Mouse (Mus musculus): ENCODE results near the gene Mboat7. TPM values are rescaled to one million over a fixed set of nuclear protein-coding genes. Genes with fewer than 3 reads are reported as not detected.
A peak's percentile ranks its signal among the peaks of the same experiment; 100 is the strongest.
"Not testable (repeated sequence)": the region's sequence is repeated elsewhere in the genome, so short reads cannot be mapped to it uniquely, and the experiment has no call there.

Gene Mboat7
- polyA plus RNA-seq (2012; fragmentation: generic; extraction: Trizol) = 29.9 TPM

DNA sequence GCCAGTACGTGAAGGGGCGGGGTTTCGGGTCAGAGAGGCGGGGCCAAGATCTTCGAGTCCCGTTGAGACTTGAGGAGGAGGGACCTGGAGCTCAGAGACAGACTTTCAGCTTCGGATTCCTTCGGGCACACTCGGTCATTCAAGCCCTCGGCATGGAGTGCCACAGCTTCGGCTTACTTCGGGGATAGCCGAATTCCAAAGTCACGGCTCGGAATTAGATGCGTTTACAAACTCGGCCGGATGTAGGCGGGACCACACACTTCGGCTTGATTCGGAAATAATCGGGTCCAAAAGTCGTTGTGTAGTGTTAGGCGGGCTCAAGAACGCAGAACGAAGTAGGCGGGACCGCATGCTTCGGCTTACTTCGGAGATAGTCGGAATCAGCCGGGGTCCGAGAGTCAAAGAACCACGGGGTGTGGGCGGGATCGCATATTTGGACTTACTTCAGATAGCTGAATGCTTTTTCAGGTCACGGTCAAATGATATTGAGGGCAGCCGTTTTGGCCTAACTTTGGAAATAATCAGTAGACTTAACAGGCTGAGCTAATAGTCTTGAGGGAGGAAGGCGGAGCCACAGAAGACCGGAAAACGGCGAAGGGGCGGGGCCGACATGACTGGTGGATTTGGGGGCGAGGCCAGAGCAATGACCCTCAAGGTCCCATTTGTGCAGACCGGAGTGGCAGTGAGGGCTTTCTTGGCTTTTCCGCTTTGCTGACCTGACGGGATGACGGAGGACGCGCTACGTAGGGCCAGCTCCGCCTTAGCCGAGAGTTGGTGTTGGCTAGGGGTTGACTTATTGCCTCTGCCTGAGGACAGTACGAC lies at the start of gene Mboat7:
Gene Mboat7, minus strand, starts transcription at position 537 of the 822 bp plus-strand sequence.
- Histone ChIP-seq H3K27me3 (ENCODE audit: control insufficient read depth, insufficient read depth, insufficient read length) (no peaks in the 10 kb centered on the region), H3K79me2 (ENCODE audit: control insufficient read depth, insufficient read depth) (peaks cover 16% of the 10 kb centered on the region), H3ac (ENCODE audit: control insufficient read depth, insufficient read length) (peak within 1 kb of the TSS; percentile 70), H3K36me3 (ENCODE audit: control insufficient read depth, insufficient read depth) (no peaks in the 10 kb centered on the region), H3K4me2 (ENCODE audit: low read depth) (peak within 1 kb of the TSS; percentile 87), H3K4me3 (peak within 1 kb of the TSS; percentile 56)
- no peak for TF ChIP-seq REST (IDR thresholded peaks at IDR 0.05; ENCODE audit: insufficient read depth, insufficient read length)
- TF ChIP-seq TCF12 (IDR thresholded peaks at IDR 0.05; ENCODE audit: insufficient read depth, poor library complexity, severe bottlenecking) = no peak
- TF ChIP-seq SRF (IDR thresholded peaks at IDR 0.05; ENCODE audit: control insufficient read depth, insufficient read length, low read depth) = no peak
- no peak for TF ChIP-seq USF1 (IDR thresholded peaks at IDR 0.05; ENCODE audit: low read depth)
- peak; percentile 72 for TF ChIP-seq POLR2A (IDR thresholded peaks at IDR 0.05; ENCODE audit: insufficient read length, low read depth)
- no peak for TF ChIP-seq TCF3 (IDR thresholded peaks at IDR 0.05; ENCODE audit: insufficient read length, low read depth)
- TF ChIP-seq E2F4 (IDR thresholded peaks at IDR 0.05; ENCODE audit: insufficient read depth) = peak; percentile 31
- TF ChIP-seq MYOD1 (IDR thresholded peaks at IDR 0.05; ENCODE audit: control insufficient read depth in 1 of 3, insufficient read length in 2 of 3, low read depth in 2 of 3) = no peak
- no peak for TF ChIP-seq CEBPB (IDR thresholded peaks at IDR 0.05; ENCODE audit: insufficient read depth, poor library complexity, severe bottlenecking)
- no peak for TF ChIP-seq MAX (IDR thresholded peaks at IDR 0.05; ENCODE audit: low read depth)
- no peak for TF ChIP-seq MYOG (IDR thresholded peaks at IDR 0.05; ENCODE audit: control insufficient read depth in 1 of 3, insufficient read depth in 1 of 3, insufficient read length in 2 of 3, low read depth in 2 of 3)
- TF ChIP-seq POLR2AphosphoS2 (IDR thresholded peaks at IDR 0.05; ENCODE audit: insufficient read length, low read depth) = peak; percentile 89

DNA sequence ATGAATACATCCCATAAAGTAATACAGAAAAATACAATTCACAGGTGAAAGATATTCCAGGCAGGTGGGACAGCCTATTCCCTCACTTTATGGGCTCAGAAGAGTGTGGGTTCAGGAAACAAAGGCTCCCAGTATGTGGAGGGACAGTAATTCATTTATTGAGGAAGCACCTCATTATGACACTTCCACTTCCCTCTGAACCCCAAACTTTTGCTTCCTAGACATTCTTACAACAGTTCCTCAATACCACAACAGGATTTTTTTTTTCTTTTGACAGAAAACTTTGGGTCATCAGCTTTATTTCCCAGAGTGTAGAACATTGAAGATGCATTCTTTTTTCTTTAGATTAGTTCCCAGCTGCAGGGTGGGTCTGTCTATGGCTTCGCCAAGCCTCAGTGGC lies 39.4 kb upstream of the Mboat7 start:
- H3K36me3 ChIP-seq (ENCODE audit: control insufficient read depth, insufficient read depth); H3K4me3 ChIP-seq; H3K79me2 ChIP-seq (ENCODE audit: control insufficient read depth, insufficient read depth); H3ac ChIP-seq (ENCODE audit: control insufficient read depth, insufficient read length); H3K27me3 ChIP-seq (ENCODE audit: control insufficient read depth, insufficient read depth, insufficient read length); H3K4me2 ChIP-seq (ENCODE audit: low read depth): not testable (repeated sequence)

DNA sequence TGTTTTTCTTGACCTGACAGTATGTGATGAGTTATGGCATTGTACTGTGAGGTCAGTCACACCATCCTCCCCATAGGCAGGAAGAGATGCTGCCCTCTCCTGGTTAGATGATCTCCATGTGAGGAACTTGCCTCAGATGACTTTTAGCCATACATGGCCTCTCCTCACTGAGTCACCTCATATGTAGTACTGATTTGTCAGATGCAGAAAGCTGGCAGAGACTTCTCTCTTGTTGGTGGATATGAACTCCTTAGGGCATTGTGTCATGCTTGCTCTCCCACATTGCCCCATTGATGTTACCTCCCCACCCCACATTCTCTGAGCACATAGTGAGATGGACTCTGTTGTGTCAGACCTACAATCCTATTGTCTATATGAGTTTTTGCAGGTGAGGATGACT lies 32.1 kb upstream of the Mboat7 start:
- H3K27me3 ChIP-seq (ENCODE audit: control insufficient read depth, insufficient read depth, insufficient read length); H3K4me2 ChIP-seq (ENCODE audit: low read depth); H3ac ChIP-seq (ENCODE audit: control insufficient read depth, insufficient read length); H3K36me3 ChIP-seq (ENCODE audit: control insufficient read depth, insufficient read depth); H3K4me3 ChIP-seq; H3K79me2 ChIP-seq (ENCODE audit: control insufficient read depth, insufficient read depth): not testable (repeated sequence)

DNA sequence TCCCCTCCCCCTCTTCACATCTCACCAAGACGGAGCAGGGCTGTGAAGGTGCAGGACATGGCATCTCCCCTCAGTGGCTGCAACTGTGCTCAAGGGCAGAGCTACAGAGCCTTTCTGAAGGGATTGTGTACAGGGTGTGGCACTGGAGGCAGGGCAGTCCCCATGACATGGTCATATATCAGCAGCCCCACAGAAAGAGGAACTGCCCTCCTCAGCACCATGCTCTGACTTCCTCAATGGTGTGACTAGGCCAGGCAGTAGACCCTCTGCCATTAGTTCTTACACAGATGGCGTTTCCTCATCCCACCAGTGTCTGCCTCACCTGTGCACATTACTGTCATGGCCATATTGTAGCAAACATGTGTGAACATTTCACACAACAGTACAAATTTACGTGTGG lies 26.9 kb upstream of the Mboat7 start, which contains the start of gene Pirb:
Gene Pirb, minus strand, starts transcription at position 124 of the 400 bp plus-strand sequence.
- H3K4me3 ChIP-seq; H3ac ChIP-seq (ENCODE audit: control insufficient read depth, insufficient read length); H3K36me3 ChIP-seq (ENCODE audit: control insufficient read depth, insufficient read depth); H3K4me2 ChIP-seq (ENCODE audit: low read depth); H3K79me2 ChIP-seq (ENCODE audit: control insufficient read depth, insufficient read depth); H3K27me3 ChIP-seq (ENCODE audit: control insufficient read depth, insufficient read depth, insufficient read length): not testable (repeated sequence)

DNA sequence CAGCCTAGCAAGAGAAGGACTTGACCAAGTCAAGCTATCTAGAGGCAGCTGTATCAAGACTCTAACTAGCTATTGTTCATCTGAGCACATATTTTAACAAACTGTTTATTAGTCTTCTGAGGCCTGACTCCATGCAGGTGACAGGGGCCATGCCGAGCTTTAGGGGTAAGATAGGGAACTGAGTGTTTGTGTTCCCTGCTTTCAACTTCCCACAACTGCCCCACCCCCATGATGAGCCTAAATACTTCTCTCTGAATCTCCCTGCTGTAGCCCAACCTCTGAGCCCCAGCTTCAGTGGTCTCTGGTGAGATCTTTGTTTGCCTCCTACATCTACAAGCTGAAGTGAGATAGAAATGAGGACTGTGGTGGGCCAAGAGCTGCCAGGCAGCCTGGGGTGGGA lies 21.9 kb upstream of the Mboat7 start:
- TF ChIP-seq SRF (IDR thresholded peaks at IDR 0.05; ENCODE audit: control insufficient read depth, insufficient read length, low read depth) = no peak
- TF ChIP-seq TCF3 (IDR thresholded peaks at IDR 0.05; ENCODE audit: insufficient read length, low read depth) = no peak
- no peak for TF ChIP-seq E2F4 (IDR thresholded peaks at IDR 0.05; ENCODE audit: insufficient read depth)
- no peak for TF ChIP-seq MAX (IDR thresholded peaks at IDR 0.05; ENCODE audit: low read depth)

DNA sequence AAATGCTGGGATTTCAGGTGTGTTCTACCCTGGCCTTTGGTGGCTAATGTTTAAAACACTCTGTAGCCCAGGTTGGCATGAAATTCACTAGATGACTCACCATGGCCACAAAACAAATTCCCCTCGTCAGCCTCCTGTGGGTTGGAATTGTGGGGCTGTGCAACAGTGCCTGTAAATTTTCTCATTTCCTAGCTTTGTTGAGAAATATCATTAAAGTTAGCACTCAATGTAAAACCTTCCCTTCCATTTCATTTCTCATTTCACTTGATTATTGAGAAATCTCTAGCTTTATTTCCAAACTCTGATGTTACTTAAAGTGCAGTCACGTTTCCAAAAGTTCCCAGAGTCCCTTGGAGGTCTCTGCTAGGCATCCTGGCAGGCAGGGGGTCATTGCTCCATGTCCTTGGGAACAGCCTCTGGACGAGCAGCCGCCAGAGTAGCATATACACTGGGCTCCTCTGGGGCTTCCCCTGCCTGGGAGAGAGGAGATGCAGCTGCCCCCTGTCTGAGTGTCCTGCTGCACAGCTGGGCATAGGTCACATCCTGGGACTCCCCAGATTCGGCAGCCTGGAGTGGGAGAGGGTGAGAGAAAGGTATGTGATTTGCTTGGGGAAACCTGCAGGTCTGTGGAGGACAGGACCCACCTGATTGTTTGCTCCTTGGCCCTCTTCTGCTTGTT lies 19.1 kb upstream of the Mboat7 start:
- Histone ChIP-seq H3K79me2 (ENCODE audit: control insufficient read depth, insufficient read depth) (no peaks in the 10 kb centered on the region), H3K27me3 (ENCODE audit: control insufficient read depth, insufficient read depth, insufficient read length) (no peaks in the 10 kb centered on the region), H3ac (ENCODE audit: control insufficient read depth, insufficient read length) (no peak overlapping the region), H3K4me2 (ENCODE audit: low read depth) (no peak overlapping the region), H3K36me3 (ENCODE audit: control insufficient read depth, insufficient read depth) (peaks cover 6% of the 10 kb centered on the region), H3K4me3 (no peak overlapping the region)
- no peak for TF ChIP-seq MAX (IDR thresholded peaks at IDR 0.05; ENCODE audit: low read depth)
- no peak for TF ChIP-seq MYOG (IDR thresholded peaks at IDR 0.05; ENCODE audit: control insufficient read depth in 1 of 3, insufficient read depth in 1 of 3, insufficient read length in 2 of 3, low read depth in 2 of 3)
- TF ChIP-seq POLR2A (IDR thresholded peaks at IDR 0.05; ENCODE audit: insufficient read length, low read depth) = no peak
- TF ChIP-seq TCF12 (IDR thresholded peaks at IDR 0.05; ENCODE audit: insufficient read depth, poor library complexity, severe bottlenecking) = no peak
- TF ChIP-seq TCF3 (IDR thresholded peaks at IDR 0.05; ENCODE audit: insufficient read length, low read depth) = no peak

More for the DNA sequence above, 21.9 kb upstream of the Mboat7 start:
- Histone ChIP-seq H3K36me3 (ENCODE audit: control insufficient read depth, insufficient read depth) (no peaks in the 10 kb centered on the region), H3K4me2 (ENCODE audit: low read depth) (no peak overlapping the region), H3K27me3 (ENCODE audit: control insufficient read depth, insufficient read depth, insufficient read length) (no peaks in the 10 kb centered on the region), H3K4me3 (no peak overlapping the region), H3K79me2 (ENCODE audit: control insufficient read depth, insufficient read depth) (no peaks in the 10 kb centered on the region), H3ac (ENCODE audit: control insufficient read depth, insufficient read length) (no peak overlapping the region)
